Mouse (Mus musculus) limb, embryonic 15.5 days (tissue): Measurements from ENCODE around the gene Cryz. TPM values are rescaled to one million over a fixed set of nuclear protein-coding genes. Genes with fewer than 3 reads are reported as not detected.
A peak's percentile ranks its signal among the peaks of the same experiment; 100 is the strongest.
"Not testable (repeated sequence)": the region's sequence is repeated elsewhere in the genome, so short reads cannot be mapped to it uniquely, and the experiment has no call there.

Experiments
- ATAC-seq: fragments of 200-750 bp; cut with Nextera tagmentation; 2 replicates; pipeline ENCODE4 v1.8.0; 2017; ENCODE audit warnings: low read depth, moderate TSS enrichment; ENCODE audit not compliant: insufficient number of reproducible peaks, low FRiP score, low TSS enrichment
- H3K27ac ChIP-seq: fragments of 300-500 bp; sonication (generic); 2 replicates; pipeline ENCODE4 v1.5.1; 2015; ENCODE audit warnings: moderate library complexity, mild to moderate bottlenecking, inconsistent platforms
- H3K27me3 ChIP-seq: fragments of 300-500 bp; sonication (generic); 2 replicates; pipeline ENCODE4 v1.6.1; 2015; ENCODE audit warnings: inconsistent platforms
- H3K36me3 ChIP-seq: fragments of 300-500 bp; sonication (generic); 2 replicates; pipeline ENCODE4 v1.6.1; 2015; ENCODE audit warnings: inconsistent platforms
- H3K4me1 ChIP-seq: fragments of 300-500 bp; sonication (generic); 2 replicates; pipeline ENCODE4 v1.6.1; 2015; ENCODE audit warnings: inconsistent platforms
- H3K4me2 ChIP-seq: fragments of 300-500 bp; sonication (generic); 2 replicates; pipeline ENCODE4 v1.6.1; 2015; ENCODE audit warnings: mild to moderate bottlenecking, inconsistent platforms
- H3K4me3 ChIP-seq: fragments of 300-500 bp; sonication (generic); 2 replicates; pipeline ENCODE4 v1.5.1; 2015; ENCODE audit warnings: mild to moderate bottlenecking, inconsistent platforms
- H3K9ac ChIP-seq: fragments of 300-500 bp; sonication (generic); 2 replicates; pipeline ENCODE4 v1.6.1; 2015; ENCODE audit warnings: inconsistent platforms
- H3K9me3 ChIP-seq: fragments of 300-500 bp; sonication (generic); 2 replicates; pipeline ENCODE4 v1.6.1; 2016; ENCODE audit warnings: inconsistent platforms
- WGBS: fragments of 180-500 bp; shearing (Covaris S2); methylation state at CpG from one replicate; pipeline ENCODE4 v1.1.7; 2015; 5-methylcytosine and 5-hydroxymethylcytosine counted together
- polyA plus RNA-seq: library from polyadenylated mRNA; unstranded; fragments of >200 nt; fragmentation: Nextera tagmentation; extraction: Ambion mirVana; gene quantifications from 2 replicates; pipeline ENCODE4 v1.2.1, GENCODE M21; 2015

The Cryz gene
- polyA plus RNA-seq, 1 experiment from 2014 or later: 13.8 TPM

DNA sequence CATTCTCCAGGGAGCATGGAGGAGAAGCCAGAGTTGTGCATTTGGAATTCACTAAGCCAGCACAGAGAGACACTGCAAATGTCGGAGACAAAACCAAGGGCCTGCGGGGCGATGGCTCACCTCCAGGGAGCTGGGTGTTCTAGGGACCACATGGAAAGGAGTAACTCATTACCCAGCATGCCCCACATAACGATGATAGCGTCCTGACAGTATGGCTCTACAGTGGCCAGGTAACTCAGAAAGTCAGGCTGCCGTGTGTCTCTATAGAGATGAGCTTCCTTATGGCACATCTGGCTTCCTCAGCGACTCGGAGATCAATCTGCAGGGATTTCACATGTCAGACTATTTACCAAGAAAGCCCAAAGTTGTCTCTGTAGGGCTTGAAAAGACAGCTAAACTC, 18.3 kb downstream of the Cryz start:
- H3K36me3 ChIP-seq: no peaks in the 10 kb centered on the region; the same call in 1 of the 2 replicates
- H3K4me2 ChIP-seq: no peak overlapping the region
- H3K9me3 ChIP-seq: no peaks in the 10 kb centered on the region
- H3K27ac ChIP-seq: no peak overlapping the region
- ATAC-seq: no peak
- no peaks in the 10 kb centered on the region for H3K27me3 ChIP-seq
- no peak overlapping the region for H3K4me3 ChIP-seq
- WGBS: 89% methylated on average over 8 of the region's 8 CpGs
- no peak overlapping the region for H3K9ac ChIP-seq
- H3K4me1 ChIP-seq: no peaks in the 10 kb centered on the region

DNA sequence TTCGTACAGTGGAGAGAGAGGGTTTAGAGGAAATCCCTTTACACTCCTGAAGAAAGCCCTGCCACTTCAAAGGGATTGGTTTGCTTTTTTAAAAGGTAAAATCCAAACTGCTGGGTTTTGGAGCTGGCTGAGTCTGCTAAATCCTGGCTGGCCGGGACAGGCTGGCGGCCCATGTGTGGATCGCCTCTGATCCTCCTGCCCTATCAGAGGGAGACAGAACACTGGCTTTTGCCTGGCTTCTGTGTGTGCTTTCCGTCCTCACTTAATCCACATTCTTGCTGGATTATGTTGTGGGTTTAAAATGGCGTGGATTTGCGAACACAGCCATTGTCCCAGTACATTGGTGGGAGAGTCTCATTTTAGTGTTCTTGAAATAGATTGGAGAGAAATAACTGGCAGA, 18.8 kb downstream of the Cryz start:
- 85% methylated on average over 7 of the region's 7 CpGs for WGBS
- H3K4me2 ChIP-seq: no peak overlapping the region
- no peak for ATAC-seq
- H3K9ac ChIP-seq: no peak overlapping the region
- no peaks in the 10 kb centered on the region for H3K27me3 ChIP-seq
- no peaks in the 10 kb centered on the region; the same call in 1 of the 2 replicates for H3K36me3 ChIP-seq
- H3K9me3 ChIP-seq: no peaks in the 10 kb centered on the region
- no peak overlapping the region for H3K4me3 ChIP-seq
- no peak overlapping the region for H3K27ac ChIP-seq
- no peaks in the 10 kb centered on the region for H3K4me1 ChIP-seq

DNA sequence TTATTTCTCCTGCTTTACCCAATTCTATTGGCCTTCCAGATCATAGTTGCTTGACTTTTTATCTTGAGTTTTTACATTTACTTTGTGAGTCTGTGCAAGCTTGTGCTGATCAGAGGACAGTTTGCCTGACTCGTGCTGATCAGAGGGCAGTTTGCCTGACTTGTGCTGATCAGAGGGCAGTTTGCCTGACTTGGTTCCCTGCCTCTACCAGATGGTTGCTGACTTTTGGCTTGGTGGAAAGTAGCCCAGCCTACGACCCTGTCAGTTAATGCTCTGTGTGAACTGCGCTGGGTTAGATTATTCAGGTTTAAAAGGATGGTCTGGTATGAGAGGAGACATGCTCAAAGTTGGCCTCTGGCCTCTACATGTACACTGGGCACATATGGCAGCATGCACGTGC, 19.6 kb downstream of the Cryz start:
- no peaks in the 10 kb centered on the region for H3K9me3 ChIP-seq
- H3K4me2 ChIP-seq: no peak overlapping the region
- 86% methylated on average over 4 of the region's 4 CpGs for WGBS
- H3K4me3 ChIP-seq: no peak overlapping the region
- H3K9ac ChIP-seq: no peak overlapping the region
- no peaks in the 10 kb centered on the region; the same call in 1 of the 2 replicates for H3K36me3 ChIP-seq
- no peak for ATAC-seq
- H3K27ac ChIP-seq: no peak overlapping the region
- no peaks in the 10 kb centered on the region for H3K4me1 ChIP-seq
- H3K27me3 ChIP-seq: no peaks in the 10 kb centered on the region

DNA sequence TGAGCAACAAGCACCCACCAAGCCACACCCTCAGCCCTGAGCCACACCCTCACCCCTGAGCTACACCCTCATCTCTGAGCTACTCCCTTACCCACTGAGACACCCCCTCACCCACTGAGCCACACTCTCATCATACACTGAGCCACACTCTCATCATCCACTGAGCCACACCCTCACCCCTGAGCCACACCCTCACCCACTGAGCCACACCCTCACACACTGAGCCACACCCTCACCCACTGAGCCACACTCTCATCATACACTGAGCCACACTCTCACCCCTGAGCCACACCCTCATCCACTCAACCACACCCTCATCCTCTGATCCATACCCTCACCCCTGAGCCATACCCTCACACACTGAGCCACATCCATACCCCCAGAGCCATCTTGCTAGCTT, 31.8 kb downstream of the Cryz start:
- Histone ChIP-seq H3K27ac (no peak overlapping the region), H3K4me1 (no peaks in the 10 kb centered on the region), H3K9ac (no peak overlapping the region), H3K9me3 (no peaks in the 10 kb centered on the region), H3K4me2 (no peak overlapping the region), H3K4me3 (no peak overlapping the region), H3K27me3 (no peaks in the 10 kb centered on the region), H3K36me3 (no peaks in the 10 kb centered on the region)
- ATAC-seq: 0 out of 2 replicates have a peak, but pooled peaks have one; percentile 69

DNA sequence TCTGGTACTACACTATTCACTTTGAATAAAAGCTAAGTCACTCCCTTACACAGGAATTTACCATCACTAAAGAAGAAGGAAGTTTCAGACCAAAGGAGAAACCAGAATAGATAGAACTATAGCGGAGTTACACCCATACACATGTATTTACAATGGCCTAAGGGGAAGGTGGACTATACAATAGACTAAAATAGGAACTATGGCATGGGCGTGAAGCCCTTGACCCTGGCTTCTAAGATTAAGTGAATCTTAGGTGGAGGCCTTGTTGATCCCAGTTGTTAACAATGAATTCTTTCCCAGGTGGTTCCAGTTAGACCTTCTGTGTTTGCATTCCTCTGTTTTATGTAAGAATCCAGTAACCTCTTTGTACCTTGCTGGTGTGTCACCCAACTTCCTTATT, 34.8 kb downstream of the Cryz start:
- H3K27me3 ChIP-seq, H3K36me3 ChIP-seq, H3K9ac ChIP-seq, ATAC-seq, H3K4me2 ChIP-seq, H3K4me1 ChIP-seq, H3K4me3 ChIP-seq, H3K27ac ChIP-seq, H3K9me3 ChIP-seq: not testable (repeated sequence)
- 73% methylated on average over 2 of the region's 2 CpGs for WGBS

DNA sequence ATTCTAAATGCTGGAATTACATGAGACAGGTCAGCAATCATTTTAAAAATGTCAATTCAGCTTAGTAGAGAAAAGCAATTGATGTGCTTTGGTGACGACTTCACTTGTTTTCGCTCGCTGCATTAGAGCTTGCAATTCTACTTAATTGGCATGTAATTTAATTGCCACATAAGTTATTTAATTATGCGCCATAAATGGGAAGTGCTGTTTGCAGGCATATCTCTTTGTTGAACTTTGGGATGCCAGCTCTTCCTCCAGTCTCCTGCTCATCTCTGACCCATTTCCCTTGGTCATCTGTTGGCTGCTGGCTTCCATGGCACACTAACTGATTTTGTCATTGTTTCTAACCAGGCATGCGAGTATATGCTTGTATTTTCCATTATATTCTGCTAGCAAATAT, 36.6 kb downstream of the Cryz start:
- Histone ChIP-seq H3K36me3 (no peaks in the 10 kb centered on the region), H3K4me3 (no peak overlapping the region), H3K4me2 (no peak overlapping the region), H3K9ac (no peak overlapping the region), H3K9me3 (no peaks in the 10 kb centered on the region), H3K27me3 (no peaks in the 10 kb centered on the region), H3K4me1 (no peaks in the 10 kb centered on the region), H3K27ac (no peak overlapping the region)
- 79% methylated on average over 5 of the region's 5 CpGs for WGBS
- ATAC-seq: no peak

DNA sequence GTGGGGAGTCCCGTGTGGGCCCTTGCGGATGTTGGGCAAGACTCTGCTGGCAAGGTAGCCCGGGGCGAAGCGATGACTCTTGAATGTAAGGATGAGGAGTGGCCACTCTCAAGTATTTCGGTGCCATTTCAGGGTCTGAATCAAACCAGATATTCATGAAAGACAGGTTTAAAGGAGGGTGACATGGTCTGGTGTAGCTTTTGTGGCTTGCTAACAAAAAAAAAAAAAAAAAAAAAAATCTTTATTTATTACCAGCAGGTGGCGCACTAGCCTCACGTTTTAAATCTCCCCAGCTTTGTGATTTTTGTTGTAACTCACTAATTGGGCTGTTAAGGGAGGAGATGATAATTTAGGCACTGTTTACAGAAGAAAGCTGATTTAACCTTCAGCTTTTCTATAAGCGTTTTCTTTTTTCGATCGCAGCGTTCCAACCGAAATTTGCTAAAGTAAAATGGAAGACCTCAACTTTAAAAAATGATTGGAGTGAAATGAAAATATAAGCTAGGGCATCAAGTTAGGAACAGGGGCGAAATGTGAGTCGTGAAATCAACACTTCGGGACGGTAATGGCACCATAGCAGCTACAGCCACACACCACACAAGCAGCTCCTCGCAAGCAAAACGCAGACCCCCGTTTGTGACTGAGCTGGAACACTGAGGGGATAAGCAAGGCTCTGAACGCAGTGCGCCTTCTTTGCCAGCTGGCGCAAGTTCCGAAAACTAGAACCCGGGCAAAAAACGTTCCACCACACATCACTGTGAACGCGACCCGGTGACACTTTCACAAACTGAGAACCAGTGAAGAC, 50.3 kb downstream of the Cryz start:
- Histone ChIP-seq H3K4me3 (peak overlapping the region; percentile 33), H3K27me3 (peaks cover 18% of the 10 kb centered on the region), H3K9ac (no peak overlapping the region), H3K27ac (no peak overlapping the region), H3K9me3 (no peaks in the 10 kb centered on the region), H3K4me1 (peaks cover 2% of the 10 kb centered on the region; the same call in 1 of the 2 replicates), H3K4me2 (peak overlapping the region; percentile 45), H3K36me3 (no peaks in the 10 kb centered on the region)
- ATAC-seq: no peak
- WGBS: 44% methylated on average over 29 of the region's 29 CpGs

DNA sequence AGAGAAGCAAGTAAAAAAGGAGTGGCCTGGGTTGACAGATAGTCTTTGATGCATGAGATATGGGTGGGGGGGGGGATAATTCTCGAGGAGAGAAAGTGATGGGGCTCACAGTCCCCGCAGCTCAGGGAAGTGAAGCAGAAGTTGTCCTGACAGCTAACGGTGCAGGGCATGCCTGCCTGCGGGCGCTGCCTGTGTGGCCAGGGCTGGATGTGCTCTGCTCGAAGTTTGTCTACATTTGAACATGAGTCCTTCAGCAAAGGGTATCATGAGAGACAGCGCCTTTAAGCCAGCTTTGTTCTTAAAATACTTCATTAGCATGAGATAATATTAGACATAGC, 50.9 kb downstream of the Cryz start:
- peaks cover 2% of the 10 kb centered on the region; the same call in 1 of the 2 replicates for H3K4me1 ChIP-seq
- WGBS: 46% methylated on average over 7 of the region's 7 CpGs
- peaks cover 24% of the 10 kb centered on the region for H3K27me3 ChIP-seq
- no peak for ATAC-seq
- no peaks in the 10 kb centered on the region for H3K9me3 ChIP-seq
- H3K36me3 ChIP-seq: no peaks in the 10 kb centered on the region
- H3K9ac ChIP-seq: no peak overlapping the region
- H3K4me3 ChIP-seq: peak overlapping the region; percentile 33
- peak overlapping the region; percentile 45 for H3K4me2 ChIP-seq
- H3K27ac ChIP-seq: no peak overlapping the region

DNA sequence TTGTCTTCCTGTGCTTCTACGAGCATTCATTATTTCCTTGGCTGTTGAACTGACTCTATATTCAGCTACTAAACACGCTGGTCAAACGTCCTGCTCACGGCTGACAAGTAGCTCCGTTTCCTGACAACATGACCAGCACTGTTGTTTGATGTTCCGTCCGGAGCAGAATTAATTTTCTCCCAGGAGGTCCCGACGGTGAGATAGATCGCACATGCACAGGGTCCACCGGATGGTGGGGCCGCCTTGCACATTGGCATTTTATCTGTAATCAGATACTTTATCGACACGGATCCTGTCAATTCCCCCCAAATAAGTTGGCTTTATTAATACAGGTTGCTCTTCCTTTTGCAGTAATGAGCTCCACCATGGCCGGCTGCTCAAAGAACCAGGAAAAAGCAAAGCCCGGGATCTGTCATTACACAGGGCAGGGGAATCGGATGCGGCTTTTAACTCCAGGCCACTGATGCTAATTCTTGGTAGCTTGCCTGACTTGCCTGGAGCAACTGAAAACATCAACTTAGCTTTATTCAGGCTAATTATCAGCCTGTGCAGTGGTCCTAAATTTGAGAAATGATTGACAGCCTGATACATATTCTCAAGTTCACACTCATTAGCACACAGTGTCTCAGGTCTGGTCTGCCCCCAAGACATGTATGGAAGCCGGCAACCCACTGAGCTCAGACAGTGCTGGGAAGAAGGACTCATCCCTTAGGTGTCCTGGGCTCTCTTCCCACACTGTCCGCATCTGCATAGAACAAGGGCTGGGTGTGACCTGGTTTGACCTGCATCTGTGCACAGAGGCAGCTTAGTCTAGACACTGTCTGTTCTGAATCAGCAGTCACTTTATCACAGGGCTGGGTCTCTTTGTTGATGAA, 53.1 kb downstream of the Cryz start:
- peaks cover 31% of the 10 kb centered on the region for H3K27me3 ChIP-seq
- no peak for ATAC-seq
- H3K27ac ChIP-seq: no peak overlapping the region
- H3K4me1 ChIP-seq: peaks cover 4% of the 10 kb centered on the region; the same call in 1 of the 2 replicates
- H3K9me3 ChIP-seq: no peaks in the 10 kb centered on the region
- H3K4me2 ChIP-seq: no peak overlapping the region
- no peak overlapping the region for H3K4me3 ChIP-seq
- no peaks in the 10 kb centered on the region for H3K36me3 ChIP-seq
- 47% methylated on average over 20 of the region's 20 CpGs for WGBS
- no peak overlapping the region for H3K9ac ChIP-seq

DNA sequence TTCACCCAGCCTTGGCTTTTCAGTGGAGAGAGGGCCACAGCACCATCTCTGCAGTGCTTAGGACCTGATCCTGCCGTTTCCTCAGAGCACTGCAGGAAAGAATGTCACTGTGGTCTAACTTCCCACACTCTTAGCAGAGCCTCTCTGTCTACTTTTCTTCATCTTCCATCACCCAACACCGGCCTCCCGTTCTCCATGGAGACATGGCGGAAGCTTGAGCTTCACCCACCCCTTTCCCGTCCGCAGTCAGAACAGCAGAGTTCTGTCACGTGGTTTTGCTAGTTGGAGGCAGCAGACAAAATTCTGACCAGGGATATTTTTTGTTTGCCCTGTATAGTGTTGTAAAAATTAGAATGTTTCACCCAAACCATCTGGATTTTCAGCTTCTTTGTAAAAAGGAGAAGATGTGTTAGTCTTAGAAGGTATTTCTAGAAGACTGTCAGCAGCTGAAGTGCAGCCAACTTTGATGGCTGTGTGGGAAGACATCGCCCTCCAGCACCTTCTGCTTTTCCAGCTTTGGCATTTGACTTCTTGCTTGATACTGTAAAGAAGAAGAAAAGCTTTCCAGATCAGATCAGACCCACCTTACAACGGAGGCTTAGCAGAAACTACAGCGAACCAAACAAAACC, 54.8 kb downstream of the Cryz start:
- WGBS: 76% methylated on average over 10 of the region's 10 CpGs
- no peak overlapping the region for H3K27ac ChIP-seq
- no peak overlapping the region for H3K4me3 ChIP-seq
- H3K27me3 ChIP-seq: peaks cover 31% of the 10 kb centered on the region
- H3K4me1 ChIP-seq: peaks cover 4% of the 10 kb centered on the region; the same call in 1 of the 2 replicates
- H3K36me3 ChIP-seq: no peaks in the 10 kb centered on the region
- H3K9me3 ChIP-seq: no peaks in the 10 kb centered on the region
- ATAC-seq: no peak
- H3K4me2 ChIP-seq: no peak overlapping the region
- no peak overlapping the region for H3K9ac ChIP-seq

DNA sequence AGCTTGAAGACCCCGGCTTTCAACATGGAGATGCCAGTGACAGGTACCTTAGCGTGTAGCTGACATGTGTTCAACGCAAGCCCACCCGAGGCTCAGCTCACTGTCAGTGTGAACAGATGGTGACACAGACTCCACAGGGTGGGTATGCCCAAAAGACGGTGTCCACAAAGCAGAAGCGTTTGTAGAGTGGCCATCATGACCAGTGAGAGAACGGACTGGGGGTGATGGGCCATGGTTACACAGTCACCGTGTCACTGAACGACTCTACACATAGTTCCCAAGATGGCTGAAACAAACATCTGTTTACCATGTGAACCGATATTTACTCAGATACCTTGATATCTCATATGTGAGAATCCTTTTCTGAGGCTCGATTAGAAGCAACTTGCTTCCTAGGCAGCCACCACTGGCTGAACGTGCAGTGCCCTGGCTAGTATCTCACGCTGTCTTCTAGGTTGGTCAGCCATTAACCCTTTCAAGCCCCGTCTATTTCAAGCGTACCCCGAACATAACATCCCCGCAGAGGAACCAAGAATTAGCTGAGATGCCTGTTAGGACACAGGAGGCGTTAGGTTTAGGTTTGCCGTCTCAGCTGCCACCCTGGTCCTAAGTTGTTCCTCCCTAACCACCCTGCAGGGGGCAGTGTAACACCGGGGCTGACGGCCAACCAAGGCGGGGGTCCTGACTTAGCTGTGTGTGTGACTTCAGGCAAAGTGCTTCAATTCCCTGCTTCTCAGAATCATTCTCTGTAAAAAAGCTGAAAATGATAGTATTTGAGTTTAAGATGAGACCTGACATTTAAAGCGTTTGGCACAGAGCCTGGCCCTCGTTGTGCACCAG, 56.3 kb downstream of the Cryz start:
- ATAC-seq: peak; percentile 32; the same call in 1 of the 2 replicates
- Histone ChIP-seq H3K4me2 (no peak overlapping the region), H3K36me3 (no peaks in the 10 kb centered on the region), H3K4me1 (0 out of 2 replicates have a peak, but pooled peaks cover 2% of the 10 kb centered on the region), H3K9ac (no peak overlapping the region), H3K9me3 (no peaks in the 10 kb centered on the region), H3K4me3 (no peak overlapping the region), H3K27me3 (peaks cover 31% of the 10 kb centered on the region), H3K27ac (no peak overlapping the region)
- 46% methylated on average over 24 of the region's 24 CpGs for WGBS
